Mouse (Mus musculus) kidney, adult 2 months (tissue): ENCODE measurements around the gene Tomm5.

Experiments
- CTCF ChIP-seq: fragments of 200-500 bp; conservative IDR thresholded peaks from 2 replicates; pipeline ENCODE4 v1.5.1; 2011; ENCODE audit warnings: low read depth, mild to moderate bottlenecking, control low read depth, low read length, moderate library complexity, mixed read lengths; ENCODE audit not compliant: insufficient read depth, insufficient read length
- POLR2A ChIP-seq: fragments of 200-500 bp; IDR thresholded peaks from one replicate; pipeline ENCODE4 v1.6.1; 2011; ENCODE audit warnings: low read depth, low read length, control low read depth

DNA sequence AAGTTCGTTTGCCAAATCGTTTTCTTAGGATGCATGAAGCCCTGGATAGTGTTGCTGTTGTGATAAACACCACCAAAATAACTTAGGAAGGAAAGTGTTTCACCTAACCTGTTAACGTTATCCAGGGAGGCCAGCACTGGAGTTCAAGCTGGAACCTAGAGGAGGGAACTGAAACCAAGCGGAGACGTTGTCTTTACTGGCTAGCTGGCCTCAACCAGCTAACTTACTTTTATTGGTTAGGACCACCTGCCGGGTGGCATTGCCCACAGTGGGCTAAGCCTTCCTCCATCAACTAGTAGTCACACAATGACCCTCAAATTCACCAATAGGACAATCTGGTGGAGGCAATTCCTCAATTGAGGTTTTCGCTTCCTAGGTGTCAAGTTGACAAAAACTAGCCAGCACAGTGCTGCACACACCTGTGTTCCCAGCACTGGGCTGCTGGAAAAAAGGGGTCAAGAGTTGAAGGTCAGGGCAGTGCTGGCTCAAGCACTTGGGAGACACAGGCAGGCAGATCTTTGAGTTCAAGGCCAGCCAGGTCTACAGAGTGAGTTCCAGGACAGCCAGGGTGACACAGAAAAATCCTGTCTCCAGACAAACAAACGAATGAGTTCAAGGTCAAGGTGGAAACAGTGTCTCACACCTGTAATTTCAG is 669 bp upstream of the Tomm5 start:
- no peak for TF ChIP-seq CTCF
- TF ChIP-seq POLR2A, result no peak
